Mouse (Mus musculus): ENCODE data around the gene Psenen. TPM values are rescaled to one million over a fixed set of nuclear protein-coding genes. Genes with fewer than 3 reads are reported as not detected.
A peak's percentile ranks its signal among the peaks of the same experiment; 100 is the strongest.

The Psenen gene
- polyA plus RNA-seq, 1 experiment from 2014 or later, result 121 TPM

DNA sequence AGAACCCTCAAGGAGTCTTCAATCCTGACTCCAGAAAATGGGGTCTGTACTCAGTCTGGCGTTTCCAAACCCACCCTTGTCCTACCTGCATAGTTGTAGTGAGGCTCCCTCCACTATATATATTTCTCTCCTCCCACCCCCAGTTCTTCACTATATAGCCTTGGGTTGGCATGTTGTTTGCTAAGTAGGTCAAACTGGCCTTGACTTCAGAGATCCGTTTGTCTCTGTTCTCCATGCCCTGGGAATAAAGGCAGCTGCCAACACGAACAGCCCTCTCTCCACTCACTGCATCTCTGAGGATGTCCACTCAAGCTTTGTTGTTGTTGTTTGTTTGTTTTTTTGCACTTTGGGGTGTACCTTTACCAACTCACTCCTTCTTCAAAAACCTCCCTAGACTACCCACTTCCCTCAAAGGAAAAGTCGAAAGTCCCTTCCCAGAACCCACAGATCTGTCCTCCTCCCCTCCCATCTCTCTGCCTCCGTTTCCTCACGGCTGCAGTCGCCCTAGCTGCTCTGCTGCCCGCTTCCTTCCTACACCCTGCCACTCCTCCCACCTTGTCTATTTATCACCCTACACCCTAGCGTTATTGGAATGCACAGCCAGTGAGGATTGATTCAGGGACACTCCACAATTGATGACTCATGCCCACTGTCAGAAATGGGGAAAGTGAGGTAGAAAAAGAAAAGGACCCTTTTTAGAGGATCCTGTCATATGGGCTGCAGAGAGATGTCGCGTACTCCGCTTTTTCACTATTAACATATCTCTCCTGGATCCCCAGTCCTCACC, 4.6 kb downstream of the Psenen start:
- H3K4me2 ChIP-seq (ENCODE audit: low read length), result peak overlapping the region; percentile 82
- no peak for ATAC-seq
- 12% methylated on average over 12 of the region's 12 CpGs for WGBS

DNA sequence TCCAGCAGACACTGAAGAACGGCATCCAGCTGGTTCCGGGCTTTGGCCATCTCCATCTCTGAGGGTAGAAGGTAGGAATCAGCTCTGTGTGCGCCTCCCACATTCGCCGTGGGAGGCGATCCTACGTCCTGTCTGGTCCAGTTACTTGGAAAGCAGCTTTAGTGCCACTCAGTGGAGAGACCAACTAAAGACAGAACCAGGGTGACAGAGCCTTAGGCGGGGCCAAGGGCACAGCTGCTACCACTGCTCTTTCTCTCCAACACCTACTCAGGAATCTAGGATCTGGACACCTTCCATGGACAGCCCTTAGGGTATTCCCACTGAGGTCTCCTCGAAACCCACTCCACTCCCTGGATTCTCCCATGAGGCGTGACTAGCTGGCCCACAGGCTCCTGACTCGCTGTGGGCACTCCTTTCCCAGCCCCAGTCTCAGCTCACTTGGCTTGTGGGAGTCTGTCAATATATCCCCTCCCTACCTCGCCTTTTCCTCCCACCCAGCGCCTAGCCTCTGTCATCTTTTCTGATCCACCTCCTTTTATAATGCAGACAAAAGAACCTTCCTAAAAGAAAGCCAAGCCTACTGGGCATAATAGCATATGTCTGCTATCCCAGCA, 5.4 kb downstream of the Psenen start:
- Histone ChIP-seq H3K9me3 (ENCODE audit: control insufficient read depth, low read length) (no peaks in the 10 kb centered on the region), H3K4me3 (replicated peaks; ENCODE audit: low read length) (no peak overlapping the region), H3K4me2 (ENCODE audit: low read length) (no peak overlapping the region), H3K27ac (ENCODE audit: low read length) (no peak overlapping the region), H3K4me1 (replicated peaks; ENCODE audit: control insufficient read depth, insufficient read depth, low read length) (peaks cover 31% of the 10 kb centered on the region), H3K9ac (replicated peaks; ENCODE audit: low read depth, low read length) (no peak overlapping the region), H3K36me3 (ENCODE audit: control insufficient read depth, insufficient read depth) (0 out of 2 replicates have a peak, but pooled peaks cover 15% of the 10 kb centered on the region), H3K27me3 (replicated peaks; ENCODE audit: control insufficient read depth, insufficient read depth, low read length) (no peaks in the 10 kb centered on the region)
- no peak for ATAC-seq
- 89% methylated on average over 13 of the region's 13 CpGs for WGBS

More for the DNA sequence above, 4.6 kb downstream of the Psenen start:
- Histone ChIP-seq H3K9me3 (ENCODE audit: control insufficient read depth, low read length) (no peaks in the 10 kb centered on the region), H3K27ac (ENCODE audit: low read length) (0 out of 2 replicates have a peak overlapping the region, but pooled peaks have one; percentile 16), H3K4me1 (replicated peaks; ENCODE audit: control insufficient read depth, insufficient read depth, low read length) (peaks cover 26% of the 10 kb centered on the region), H3K27me3 (replicated peaks; ENCODE audit: control insufficient read depth, insufficient read depth, low read length) (no peaks in the 10 kb centered on the region), H3K4me3 (replicated peaks; ENCODE audit: low read length) (peak overlapping the region; percentile 60), H3K9ac (replicated peaks; ENCODE audit: low read depth, low read length) (peak overlapping the region; percentile 67), H3K36me3 (ENCODE audit: control insufficient read depth, insufficient read depth) (0 out of 2 replicates have a peak, but pooled peaks cover 15% of the 10 kb centered on the region)

DNA sequence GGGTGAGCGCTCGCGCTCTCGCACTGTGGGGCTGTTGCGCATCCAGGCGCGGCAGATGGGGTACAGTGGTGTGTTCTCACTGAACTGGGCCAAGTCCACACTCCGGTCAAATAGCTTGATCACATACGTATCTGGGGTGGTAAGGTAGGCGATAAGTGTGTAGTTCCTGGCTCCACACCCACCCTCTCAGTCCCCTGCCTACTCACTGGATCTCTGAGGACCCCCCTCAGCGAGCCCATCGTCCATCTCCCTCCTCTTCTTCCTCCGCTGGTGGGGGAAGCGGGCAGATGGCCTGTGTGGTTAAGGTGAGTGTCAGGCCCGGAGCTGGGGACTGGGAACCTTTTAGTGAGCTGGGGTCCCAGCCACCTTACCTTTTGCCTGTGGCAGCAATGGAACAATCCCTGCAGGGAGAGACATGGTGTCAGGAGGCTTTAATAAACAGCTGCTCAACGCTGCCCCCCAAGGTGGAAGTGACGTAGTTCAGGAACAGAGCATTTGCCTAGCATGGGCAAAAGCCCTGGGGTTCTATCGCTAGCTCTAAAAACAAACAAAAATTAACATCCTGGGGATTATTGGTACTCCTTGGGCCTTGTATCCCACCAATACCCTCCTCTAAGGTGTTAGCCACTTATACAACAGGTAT, 6.4 kb downstream of the Psenen start:
- H3K36me3 ChIP-seq (ENCODE audit: control insufficient read depth, insufficient read depth), result 0 out of 2 replicates have a peak, but pooled peaks cover 15% of the 10 kb centered on the region
- H3K9me3 ChIP-seq (ENCODE audit: control insufficient read depth, low read length), result no peaks in the 10 kb centered on the region
- no peaks in the 10 kb centered on the region for H3K27me3 ChIP-seq (replicated peaks; ENCODE audit: control insufficient read depth, insufficient read depth, low read length)
- ATAC-seq, result no peak
- H3K4me2 ChIP-seq (ENCODE audit: low read length), result no peak overlapping the region
- 92% methylated on average over 18 of the region's 18 CpGs for WGBS
- H3K9ac ChIP-seq (replicated peaks; ENCODE audit: low read depth, low read length), result no peak overlapping the region
- no peak overlapping the region for H3K27ac ChIP-seq (ENCODE audit: low read length)
- H3K4me3 ChIP-seq (replicated peaks; ENCODE audit: low read length), result no peak overlapping the region
- peaks cover 32% of the 10 kb centered on the region for H3K4me1 ChIP-seq (replicated peaks; ENCODE audit: control insufficient read depth, insufficient read depth, low read length)

DNA sequence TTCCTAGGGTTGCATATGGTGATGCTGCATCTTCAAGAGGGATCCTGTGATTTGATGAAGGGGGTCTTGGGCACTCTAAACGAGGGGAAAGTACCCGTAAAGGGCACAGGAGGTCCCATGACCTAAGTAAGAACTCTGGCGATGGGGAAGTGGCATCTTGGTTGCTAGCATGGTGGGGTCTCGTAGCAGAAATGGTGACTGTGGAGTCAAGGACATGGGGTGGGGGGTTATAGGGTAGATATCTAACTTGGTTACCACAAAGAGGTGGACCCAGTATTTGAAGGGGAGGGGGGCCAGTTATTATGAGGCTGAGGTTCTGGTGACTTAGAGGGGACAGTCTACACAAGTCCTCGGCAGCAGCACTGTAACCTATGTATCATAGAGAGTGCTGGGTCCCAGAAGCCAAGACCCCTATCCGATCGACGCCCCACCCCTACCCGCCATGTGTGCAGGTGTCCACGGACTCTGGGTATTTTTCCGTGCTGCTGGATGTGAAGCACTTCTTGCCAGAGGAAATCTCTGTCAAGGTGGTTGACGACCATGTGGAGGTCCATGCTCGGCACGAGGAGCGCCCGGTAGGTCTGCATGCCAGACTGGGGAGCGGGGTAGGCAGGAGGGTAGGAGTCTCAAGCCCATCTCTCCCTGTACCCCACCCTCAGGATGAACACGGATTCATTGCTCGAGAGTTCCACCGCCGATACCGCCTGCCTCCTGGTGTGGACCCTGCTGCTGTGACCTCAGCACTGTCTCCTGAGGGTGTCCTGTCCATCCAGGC, 9.4 kb downstream of the Psenen start:
- Histone ChIP-seq H3K27me3 (replicated peaks; ENCODE audit: control insufficient read depth, insufficient read depth, low read length) (no peaks in the 10 kb centered on the region), H3K4me3 (replicated peaks; ENCODE audit: low read length) (no peak overlapping the region), H3K9me3 (ENCODE audit: control insufficient read depth, low read length) (no peaks in the 10 kb centered on the region), H3K36me3 (ENCODE audit: control insufficient read depth, insufficient read depth) (0 out of 2 replicates have a peak, but pooled peaks cover 15% of the 10 kb centered on the region), H3K9ac (replicated peaks; ENCODE audit: low read depth, low read length) (no peak overlapping the region), H3K4me1 (replicated peaks; ENCODE audit: control insufficient read depth, insufficient read depth, low read length) (peaks cover 29% of the 10 kb centered on the region), H3K27ac (ENCODE audit: low read length) (no peak overlapping the region), H3K4me2 (ENCODE audit: low read length) (peak overlapping the region; percentile 96; the same call in 1 of the 2 replicates)
- no peak for ATAC-seq
- 85% methylated on average over 22 of the region's 22 CpGs for WGBS

- peak overlapping the region; percentile 96 for H3K4me2 ChIP-seq (ENCODE audit: low read length)
- no peaks in the 10 kb centered on the region for H3K27me3 ChIP-seq (replicated peaks; ENCODE audit: control insufficient read depth, insufficient read depth, low read length)
- H3K27ac ChIP-seq (ENCODE audit: low read length), result peak overlapping the region; percentile 99
- 1% methylated on average over 23 of the region's 23 CpGs for WGBS
- peak overlapping the region; percentile 59 for H3K9ac ChIP-seq (replicated peaks; ENCODE audit: low read depth, low read length)
- peak overlapping the region; percentile 75 for H3K4me3 ChIP-seq (replicated peaks; ENCODE audit: low read length)
- peaks cover 20% of the 10 kb centered on the region for H3K4me1 ChIP-seq (replicated peaks; ENCODE audit: control insufficient read depth, insufficient read depth, low read length)
- H3K36me3 ChIP-seq (ENCODE audit: control insufficient read depth, insufficient read depth), result peaks cover 19% of the 10 kb centered on the region; the same call in 1 of the 2 replicates
- no peaks in the 10 kb centered on the region for H3K9me3 ChIP-seq (ENCODE audit: control insufficient read depth, low read length)
- no peak for ATAC-seq
These were observed 10.3 kb downstream of the Psenen start for GRCm38 (mm10) chr7:30553021-30553589.

DNA sequence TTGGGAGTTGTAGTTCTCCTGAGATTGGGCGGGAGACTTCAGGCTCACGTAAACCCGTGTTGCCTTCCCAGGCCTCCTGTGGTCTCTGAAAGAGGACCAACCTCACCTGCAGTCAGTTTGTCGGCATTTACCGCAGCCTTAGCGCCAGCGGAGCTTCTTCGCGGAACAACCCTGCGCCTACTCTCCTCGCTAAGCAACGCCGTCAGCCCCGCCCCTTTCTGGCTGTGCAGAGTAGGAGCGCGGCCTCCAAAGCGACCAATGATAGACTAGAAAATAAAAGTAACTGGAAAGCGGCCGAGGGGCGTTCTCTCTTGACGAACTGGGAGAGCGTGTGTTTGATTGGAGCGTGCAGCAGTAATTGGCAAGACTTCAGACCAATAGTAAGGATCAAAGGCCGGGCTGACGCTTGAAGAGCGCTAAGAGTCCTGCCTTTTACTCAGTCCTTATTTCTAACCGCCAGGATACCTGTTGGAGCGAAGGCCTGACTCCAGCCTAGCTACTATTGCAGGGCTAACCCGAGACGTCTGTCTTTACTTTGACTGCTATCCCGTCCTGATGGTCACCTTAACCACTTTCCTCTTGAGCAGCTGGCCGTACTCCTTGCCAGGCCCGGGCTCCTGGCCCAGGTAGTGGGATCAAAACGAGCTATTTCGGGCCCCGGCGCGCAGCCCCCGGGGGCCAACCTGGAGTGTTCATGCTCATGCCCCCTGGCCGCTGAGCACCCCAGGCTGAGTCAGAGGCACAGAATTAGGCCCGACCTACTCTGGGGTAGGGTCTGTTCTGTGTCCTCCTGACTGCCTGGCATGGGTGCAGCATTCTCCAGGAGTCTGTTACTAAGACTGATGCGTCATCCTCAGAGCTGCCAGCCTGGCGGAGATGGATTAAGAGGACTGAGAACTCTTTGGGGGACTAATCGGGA, 11.1 kb downstream of the Psenen start, which contains the start of the genes Hspb6 and Proser3:
Gene Hspb6 (plus strand): TSS at position 77 of the 919 bp plus-strand sequence.
Gene Proser3 (minus strand): TSS at position 198 of the 919 bp plus-strand sequence.
- Histone ChIP-seq H3K4me2 (ENCODE audit: low read length) (peak within 1 kb of the TSS; percentile 96), H3K27ac (ENCODE audit: low read length) (peak within 1 kb of the TSS; percentile 99), H3K4me1 (replicated peaks; ENCODE audit: control insufficient read depth, insufficient read depth, low read length) (peaks cover 16% of the 10 kb centered on the region), H3K9me3 (ENCODE audit: control insufficient read depth, low read length) (no peaks in the 10 kb centered on the region), H3K36me3 (ENCODE audit: control insufficient read depth, insufficient read depth) (peaks cover 16% of the 10 kb centered on the region; the same call in 1 of the 2 replicates), H3K9ac (replicated peaks; ENCODE audit: low read depth, low read length) (peak within 1 kb of the TSS; percentile 74), H3K27me3 (replicated peaks; ENCODE audit: control insufficient read depth, insufficient read depth, low read length) (no peaks in the 10 kb centered on the region), H3K4me3 (replicated peaks; ENCODE audit: low read length) (peak within 1 kb of the TSS; percentile 75)
- WGBS, result under 1% methylated on average over 44 of the region's 44 CpGs
- peak; percentile 96 for ATAC-seq

DNA sequence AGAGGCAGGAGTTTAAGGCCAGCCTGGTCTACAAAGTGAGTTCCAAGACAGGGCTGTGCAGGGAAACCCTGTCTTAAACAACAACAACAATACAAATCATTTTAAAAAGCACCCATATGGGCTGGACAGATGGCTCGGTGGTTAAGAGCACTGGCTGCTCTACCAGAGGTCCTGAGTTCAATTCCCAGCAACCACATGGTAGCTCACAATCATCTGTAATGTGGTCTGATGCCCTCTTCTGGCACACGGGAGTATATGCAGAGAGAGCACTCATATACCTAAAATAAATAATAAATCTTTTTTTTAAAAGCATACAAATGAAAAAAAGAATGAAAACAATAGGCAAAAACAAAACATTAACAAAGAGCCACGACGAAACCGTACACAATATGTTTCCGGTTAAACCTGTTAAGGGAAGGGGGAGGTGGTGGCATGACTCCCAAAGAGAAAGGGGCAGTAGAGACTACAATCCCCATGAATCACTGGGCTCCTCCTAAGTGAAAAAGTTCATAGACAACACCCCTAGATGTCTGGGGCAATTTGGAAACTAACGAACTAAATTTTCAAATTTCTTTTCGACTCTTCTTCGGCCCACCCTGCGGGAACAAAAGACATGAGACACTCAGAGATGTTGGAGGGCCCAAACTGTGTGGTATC, 11.9 kb downstream of the Psenen start:
- Histone ChIP-seq H3K9me3 (ENCODE audit: control insufficient read depth, low read length) (no peaks in the 10 kb centered on the region), H3K4me3 (replicated peaks; ENCODE audit: low read length) (peak overlapping the region; percentile 75), H3K36me3 (ENCODE audit: control insufficient read depth, insufficient read depth) (peaks cover 11% of the 10 kb centered on the region; the same call in 1 of the 2 replicates), H3K9ac (replicated peaks; ENCODE audit: low read depth, low read length) (peak overlapping the region; percentile 74), H3K4me2 (ENCODE audit: low read length) (peak overlapping the region; percentile 48), H3K27me3 (replicated peaks; ENCODE audit: control insufficient read depth, insufficient read depth, low read length) (no peaks in the 10 kb centered on the region), H3K27ac (ENCODE audit: low read length) (peak overlapping the region; percentile 99), H3K4me1 (replicated peaks; ENCODE audit: control insufficient read depth, insufficient read depth, low read length) (peaks cover 16% of the 10 kb centered on the region)
- 3% methylated on average over 10 of the region's 10 CpGs for WGBS
- ATAC-seq, result peak; percentile 70
